Mouse (Mus musculus): ENCODE measurements around the gene Slc9a8. TPM values are rescaled to one million over a fixed set of nuclear protein-coding genes. Genes with fewer than 3 reads are reported as not detected.

The Slc9a8 gene
- polyA plus RNA-seq, 1 experiment from 2014 or later, result 27.5 TPM

DNA sequence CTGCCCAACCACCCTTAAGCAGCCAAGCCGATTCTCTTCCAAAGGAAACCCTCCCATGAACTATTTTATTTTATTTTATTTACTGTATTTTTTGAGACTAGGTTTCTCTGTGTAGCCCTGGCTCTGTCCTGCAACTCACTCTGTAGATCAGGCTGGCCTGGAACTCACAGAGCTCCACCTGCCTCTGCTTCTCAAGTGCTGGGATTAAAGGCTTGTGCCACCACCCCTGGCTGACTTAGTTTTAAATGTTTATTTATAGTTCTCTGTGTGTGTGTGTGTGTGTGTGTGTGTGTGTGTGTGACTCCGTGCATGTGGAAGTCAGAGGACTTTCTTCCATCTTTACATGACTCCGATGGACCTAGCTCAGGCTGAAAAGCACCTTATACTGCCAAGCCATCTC, 4.5 kb upstream of the Slc9a8 start:
- 91% methylated on average over 3 of the region's 3 CpGs for WGBS
- Histone ChIP-seq H3K4me2 (replicated peaks) (no peak overlapping the region), H3K4me3 (no peak overlapping the region), H3K27me3 (no peaks in the 10 kb centered on the region), H3K9ac (replicated peaks) (no peak overlapping the region), H3K36me3 (no peaks in the 10 kb centered on the region), H3K27ac (replicated peaks) (no peak overlapping the region), H3K4me1 (peaks cover 12% of the 10 kb centered on the region), H3K9me3 (0 out of 2 replicates have a peak, but pooled peaks cover 3% of the 10 kb centered on the region)
- ATAC-seq (ENCODE audit: low FRiP score, low read depth), result no peak

DNA sequence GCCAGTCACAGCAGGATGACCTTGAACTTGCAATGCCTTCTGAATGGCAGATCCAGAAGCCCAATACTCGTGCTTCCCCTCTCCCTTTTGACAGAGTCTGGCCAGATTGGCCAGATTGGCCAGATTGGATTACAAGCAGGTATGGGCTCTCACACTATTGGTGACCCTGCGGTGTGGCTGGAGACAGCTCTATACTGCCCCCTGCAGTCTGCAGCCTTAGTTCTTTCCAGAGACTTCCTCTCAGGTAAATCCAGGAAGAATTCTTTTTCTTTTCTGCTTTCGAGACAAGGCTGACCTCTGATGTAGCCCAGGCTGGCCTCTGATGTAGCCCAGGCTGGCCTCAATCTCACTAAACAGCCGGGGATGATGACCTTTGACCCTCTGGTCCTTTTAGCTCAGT, 3.8 kb upstream of the Slc9a8 start:
- no peak for ATAC-seq (ENCODE audit: low FRiP score, low read depth)
- Histone ChIP-seq H3K9ac (replicated peaks) (no peak overlapping the region), H3K4me3 (no peak overlapping the region), H3K4me1 (peaks cover 19% of the 10 kb centered on the region), H3K36me3 (no peaks in the 10 kb centered on the region), H3K9me3 (0 out of 2 replicates have a peak, but pooled peaks cover 3% of the 10 kb centered on the region), H3K4me2 (replicated peaks) (no peak overlapping the region), H3K27me3 (no peaks in the 10 kb centered on the region), H3K27ac (replicated peaks) (no peak overlapping the region)
- WGBS, result 45% methylated on average over 4 of the region's 4 CpGs

DNA sequence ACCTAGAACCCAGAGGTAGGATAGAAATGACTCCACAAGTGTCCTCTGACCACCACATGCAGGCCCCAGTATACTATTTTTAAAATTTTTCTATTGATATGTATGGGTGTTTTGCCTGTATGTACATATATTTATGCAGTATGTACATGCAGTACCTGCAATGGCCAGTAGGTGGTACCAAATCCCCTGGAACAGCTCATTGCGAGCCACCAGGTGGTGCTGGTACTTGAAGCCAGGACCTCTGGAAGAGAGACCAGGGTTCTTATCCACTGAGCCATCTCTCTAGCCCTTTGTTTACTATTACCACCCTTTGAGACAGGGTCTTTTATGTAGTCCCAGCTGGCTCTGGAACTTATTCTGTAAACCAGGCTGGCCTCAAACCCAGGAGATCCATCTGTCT, 2.3 kb upstream of the Slc9a8 start:
- Histone ChIP-seq H3K9ac (replicated peaks) (no peak overlapping the region), H3K36me3 (peaks cover 3% of the 10 kb centered on the region; the same call in 1 of the 2 replicates), H3K27me3 (no peaks in the 10 kb centered on the region), H3K4me1 (peaks cover 27% of the 10 kb centered on the region), H3K9me3 (0 out of 2 replicates have a peak, but pooled peaks cover 3% of the 10 kb centered on the region), H3K4me2 (replicated peaks) (no peak overlapping the region), H3K4me3 (no peak overlapping the region), H3K27ac (replicated peaks) (no peak overlapping the region)
- WGBS, result 18% methylated on average over 1 of the region's 1 CpGs
- ATAC-seq (ENCODE audit: low FRiP score, low read depth), result no peak

DNA sequence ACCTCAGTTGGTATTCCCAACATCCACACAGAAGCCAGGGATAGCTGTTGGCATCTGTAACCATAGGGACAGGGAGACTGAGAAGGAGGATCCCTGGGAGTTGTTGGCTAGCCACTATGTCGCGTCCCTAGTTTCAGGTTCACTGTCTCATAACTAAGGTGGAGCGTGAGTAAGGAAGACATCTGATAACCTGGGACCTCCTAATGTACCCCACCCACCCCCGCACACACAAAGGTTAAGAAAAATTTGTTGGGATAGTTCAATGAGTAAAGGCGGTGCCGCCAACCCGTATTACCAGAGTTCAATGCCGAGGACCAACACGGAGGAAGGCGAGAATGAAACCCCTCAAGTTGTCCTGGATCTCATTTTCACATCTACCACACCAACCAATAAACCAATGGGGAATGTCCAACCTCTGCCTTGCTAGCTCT, 686 bp upstream of the Slc9a8 start:
- no peak for ATAC-seq (ENCODE audit: low FRiP score, low read depth)
- H3K4me1 ChIP-seq, result peaks cover 27% of the 10 kb centered on the region
- H3K4me3 ChIP-seq, result peak overlapping the region; percentile 91
- peak overlapping the region; percentile 81 for H3K4me2 ChIP-seq (replicated peaks)
- 30% methylated on average over 10 of the region's 10 CpGs for WGBS
- peaks cover 19% of the 10 kb centered on the region for H3K36me3 ChIP-seq
- 0 out of 2 replicates have a peak, but pooled peaks cover 3% of the 10 kb centered on the region for H3K9me3 ChIP-seq
- H3K9ac ChIP-seq (replicated peaks), result peak overlapping the region; percentile 86
- no peaks in the 10 kb centered on the region for H3K27me3 ChIP-seq
- H3K27ac ChIP-seq (replicated peaks), result peak overlapping the region; percentile 96

DNA sequence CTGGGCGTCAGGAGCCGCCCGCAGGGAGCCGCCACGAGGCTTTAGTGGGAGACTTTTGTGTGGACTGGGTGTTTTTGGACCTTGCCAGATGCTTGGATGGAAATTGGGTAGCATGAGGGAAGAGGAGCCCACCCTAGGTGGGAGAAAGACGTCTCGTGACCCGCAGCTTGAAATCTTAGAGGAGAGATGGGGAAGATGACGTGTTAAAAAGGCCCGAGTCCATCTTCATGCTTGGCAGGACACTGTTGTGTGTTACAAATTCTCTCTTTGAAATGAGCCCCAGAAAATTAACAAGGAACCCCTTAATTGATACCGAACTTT, 598 bp downstream of the Slc9a8 start:
- Histone ChIP-seq H3K36me3 (peaks cover 32% of the 10 kb centered on the region), H3K9me3 (0 out of 2 replicates have a peak, but pooled peaks cover 3% of the 10 kb centered on the region), H3K27me3 (no peaks in the 10 kb centered on the region), H3K4me1 (peaks cover 27% of the 10 kb centered on the region), H3K9ac (replicated peaks) (peak overlapping the region; percentile 86), H3K4me2 (replicated peaks) (peak overlapping the region; percentile 81), H3K4me3 (peak overlapping the region; percentile 91), H3K27ac (replicated peaks) (peak overlapping the region; percentile 96)
- 4% methylated on average over 11 of the region's 11 CpGs for WGBS
- peak; percentile 10; the same call in 1 of the 2 replicates for ATAC-seq (ENCODE audit: low FRiP score, low read depth)

DNA sequence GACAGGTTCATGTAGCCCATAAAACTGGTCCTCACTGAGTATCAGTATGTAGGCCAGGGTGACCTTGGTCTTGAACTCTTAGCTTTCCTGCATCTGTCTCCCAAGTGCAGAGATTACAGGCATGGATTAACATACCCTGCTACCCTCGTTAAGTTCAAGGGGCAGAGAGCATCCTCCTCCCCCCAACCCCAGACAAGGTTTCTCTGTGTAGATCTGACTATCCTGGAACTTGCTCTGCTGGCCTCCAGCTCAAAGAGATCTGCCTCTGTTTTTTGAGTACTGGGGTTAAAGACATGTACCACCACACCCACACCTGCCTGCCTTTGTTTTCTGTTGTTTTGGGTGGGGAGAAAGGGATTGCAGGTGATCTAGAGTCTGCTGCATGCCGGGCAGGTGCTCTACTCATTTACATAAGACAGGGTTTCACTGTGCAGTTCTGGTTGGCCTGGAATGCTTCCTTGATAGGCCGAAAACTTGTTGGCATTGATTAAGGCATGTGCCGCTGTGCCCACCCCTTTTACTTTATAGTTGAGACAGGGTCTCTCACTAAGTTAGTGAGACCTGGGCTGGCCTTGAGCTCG, 1.6 kb downstream of the Slc9a8 start:
- H3K4me3 ChIP-seq, result no peak overlapping the region
- peaks cover 27% of the 10 kb centered on the region for H3K4me1 ChIP-seq
- peak overlapping the region; percentile 81 for H3K4me2 ChIP-seq (replicated peaks)
- H3K9me3 ChIP-seq, result 0 out of 2 replicates have a peak, but pooled peaks cover 3% of the 10 kb centered on the region
- no peaks in the 10 kb centered on the region for H3K27me3 ChIP-seq
- ATAC-seq (ENCODE audit: low FRiP score, low read depth), result no peak
- 86% methylated on average over 5 of the region's 5 CpGs for WGBS
- peak overlapping the region; percentile 96 for H3K27ac ChIP-seq (replicated peaks)
- peak overlapping the region; percentile 86 for H3K9ac ChIP-seq (replicated peaks)
- H3K36me3 ChIP-seq, result peaks cover 42% of the 10 kb centered on the region

DNA sequence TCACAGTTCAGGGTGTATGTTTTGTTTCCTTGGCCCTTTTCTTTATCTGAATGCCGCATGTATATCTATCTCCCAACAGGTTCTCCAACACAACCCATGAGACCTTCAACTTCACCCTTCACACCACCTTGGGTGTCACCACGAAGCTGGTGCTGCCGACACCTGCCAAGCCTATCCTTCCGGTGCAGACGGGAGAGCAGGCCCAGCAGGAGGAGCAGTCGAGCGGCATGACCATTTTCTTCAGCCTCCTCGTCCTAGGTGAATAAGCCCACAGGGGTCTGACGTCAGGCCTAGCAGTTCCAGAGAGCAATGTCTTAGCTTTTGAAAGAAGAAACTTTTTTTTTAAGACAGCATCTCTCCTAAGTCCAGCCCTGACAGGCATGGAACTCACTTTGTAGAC, 2.5 kb downstream of the Slc9a8 start:
- ATAC-seq (ENCODE audit: low FRiP score, low read depth), result no peak
- Histone ChIP-seq H3K27me3 (no peaks in the 10 kb centered on the region), H3K4me1 (peaks cover 27% of the 10 kb centered on the region), H3K27ac (replicated peaks) (no peak overlapping the region), H3K4me3 (no peak overlapping the region), H3K36me3 (peaks cover 45% of the 10 kb centered on the region), H3K9ac (replicated peaks) (no peak overlapping the region), H3K9me3 (0 out of 2 replicates have a peak, but pooled peaks cover 3% of the 10 kb centered on the region), H3K4me2 (replicated peaks) (no peak overlapping the region)
- 86% methylated on average over 9 of the region's 9 CpGs for WGBS

DNA sequence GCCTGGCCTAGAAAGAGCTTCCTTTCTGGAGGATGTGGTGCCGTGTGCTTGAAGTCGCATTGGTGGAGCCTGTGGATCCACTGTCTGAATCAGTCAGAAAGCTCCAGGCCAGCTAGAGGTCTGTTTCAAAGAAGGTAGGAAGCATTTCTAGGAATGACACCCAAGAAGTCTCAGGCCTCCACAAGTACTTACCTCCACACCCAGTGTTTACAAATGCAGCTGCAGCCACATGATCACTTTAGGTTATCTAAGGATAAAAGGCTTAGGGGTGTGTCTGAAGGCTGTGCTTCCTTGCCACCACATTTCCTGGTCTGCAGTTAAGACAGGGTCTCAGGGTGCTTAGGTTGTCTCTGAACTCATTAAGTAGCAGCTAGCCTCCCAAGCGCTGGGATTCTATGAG, 3.0 kb downstream of the Slc9a8 start:
- Histone ChIP-seq H3K4me2 (replicated peaks) (no peak overlapping the region), H3K27ac (replicated peaks) (no peak overlapping the region), H3K4me1 (peaks cover 27% of the 10 kb centered on the region), H3K4me3 (no peak overlapping the region), H3K27me3 (no peaks in the 10 kb centered on the region), H3K36me3 (peaks cover 49% of the 10 kb centered on the region), H3K9me3 (no peaks in the 10 kb centered on the region), H3K9ac (replicated peaks) (no peak overlapping the region)
- 93% methylated on average over 3 of the region's 3 CpGs for WGBS
- ATAC-seq (ENCODE audit: low FRiP score, low read depth), result no peak

DNA sequence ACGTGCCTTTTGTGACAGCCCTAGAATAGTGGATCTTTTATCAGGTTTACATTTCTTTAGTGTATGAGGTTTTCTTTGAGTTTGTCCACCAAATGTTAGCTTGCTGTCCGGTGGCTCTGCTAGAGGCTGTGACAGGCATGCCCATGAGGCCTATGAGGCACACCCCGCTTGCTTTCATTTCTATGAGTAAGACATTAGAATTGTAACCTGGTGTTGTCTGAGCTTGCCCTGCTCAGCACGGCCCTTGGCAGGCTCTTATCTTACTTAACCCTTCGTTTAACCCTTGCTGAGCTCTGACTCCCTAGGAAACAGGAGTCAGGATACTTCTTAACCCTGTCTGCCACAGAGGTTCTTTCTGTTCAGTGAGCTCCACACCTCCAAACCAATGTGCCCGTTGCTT, 3.9 kb downstream of the Slc9a8 start:
- Histone ChIP-seq H3K4me2 (replicated peaks) (no peak overlapping the region), H3K9ac (replicated peaks) (no peak overlapping the region), H3K9me3 (no peaks in the 10 kb centered on the region), H3K27me3 (no peaks in the 10 kb centered on the region), H3K27ac (replicated peaks) (no peak overlapping the region), H3K4me3 (no peak overlapping the region), H3K4me1 (peaks cover 23% of the 10 kb centered on the region), H3K36me3 (peaks cover 51% of the 10 kb centered on the region)
- 88% methylated on average over 6 of the region's 6 CpGs for whole genome bisulfite sequencing
- no peak for ATAC-seq (ENCODE audit: low FRiP score, low read depth)

DNA sequence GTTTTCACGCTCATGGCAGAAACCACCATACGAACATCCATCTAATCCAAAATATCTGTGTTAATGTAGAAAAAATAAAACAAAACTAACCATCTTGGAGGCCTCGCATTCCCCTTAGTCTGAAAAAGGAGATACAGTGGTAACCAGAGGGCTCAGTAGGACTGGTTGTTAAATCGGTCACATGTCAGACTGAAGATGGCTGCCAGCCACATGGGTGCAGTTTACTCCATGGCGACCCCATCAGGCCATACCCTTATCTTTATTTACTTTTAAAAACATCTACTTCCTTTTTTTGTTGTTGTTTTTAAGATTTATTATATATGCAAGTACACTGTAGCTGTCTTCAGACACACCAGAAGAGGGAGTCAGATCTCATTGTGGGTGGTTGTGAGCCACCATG, 8.1 kb downstream of the Slc9a8 start:
- no peak for ATAC-seq (ENCODE audit: low FRiP score, low read depth)
- Histone ChIP-seq H3K9me3 (no peaks in the 10 kb centered on the region), H3K27ac (replicated peaks) (no peak overlapping the region), H3K9ac (replicated peaks) (no peak overlapping the region), H3K36me3 (peaks cover 72% of the 10 kb centered on the region), H3K4me2 (replicated peaks) (no peak overlapping the region), H3K4me1 (no peaks in the 10 kb centered on the region), H3K27me3 (no peaks in the 10 kb centered on the region), H3K4me3 (no peak overlapping the region)
- 96% methylated on average over 5 of the region's 5 CpGs for WGBS

DNA sequence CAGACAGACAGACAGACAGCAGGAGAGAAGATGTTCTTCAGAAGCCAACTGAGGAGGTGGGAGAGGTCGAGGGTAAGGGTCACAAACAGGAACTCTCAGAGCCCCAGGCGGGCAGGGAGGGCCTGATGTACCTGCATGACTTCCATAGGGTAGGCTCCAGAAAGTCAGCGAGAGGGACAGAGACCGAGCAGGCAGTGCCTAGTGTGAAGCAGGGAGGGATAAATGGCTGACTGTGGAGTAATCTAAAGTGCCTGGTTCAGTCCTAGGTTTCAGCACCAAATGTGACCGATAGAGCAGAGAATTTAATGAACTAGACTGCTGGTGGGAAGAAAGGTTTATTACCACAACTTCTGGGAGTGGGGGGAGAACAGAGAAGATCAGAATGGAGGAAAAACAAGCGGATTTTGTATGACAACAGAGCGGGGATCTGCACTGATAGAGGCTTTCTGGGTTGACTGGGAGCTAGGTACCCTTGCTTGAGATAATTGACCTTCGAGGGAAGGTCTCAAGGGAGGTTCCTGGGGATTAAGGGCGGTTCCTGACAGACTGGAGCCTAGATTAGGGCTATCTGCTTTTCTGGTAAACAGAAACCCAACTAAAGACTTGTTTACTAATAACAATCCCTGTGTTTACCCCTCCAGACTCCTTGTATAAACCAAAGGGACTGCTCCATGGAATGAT, 9.4 kb downstream of the Slc9a8 start:
- ATAC-seq (ENCODE audit: low FRiP score, low read depth), result no peak
- 0 out of 2 replicates have a peak overlapping the region, but pooled peaks have one; percentile 11 for H3K27ac ChIP-seq (replicated peaks)
- no peaks in the 10 kb centered on the region for H3K27me3 ChIP-seq
- H3K9me3 ChIP-seq, result no peaks in the 10 kb centered on the region
- 72% methylated on average over 9 of the region's 9 CpGs for WGBS
- H3K9ac ChIP-seq (replicated peaks), result no peak overlapping the region
- no peak overlapping the region for H3K4me3 ChIP-seq
- H3K4me2 ChIP-seq (replicated peaks), result no peak overlapping the region
- no peaks in the 10 kb centered on the region for H3K4me1 ChIP-seq
- H3K36me3 ChIP-seq, result peaks cover 68% of the 10 kb centered on the region

DNA sequence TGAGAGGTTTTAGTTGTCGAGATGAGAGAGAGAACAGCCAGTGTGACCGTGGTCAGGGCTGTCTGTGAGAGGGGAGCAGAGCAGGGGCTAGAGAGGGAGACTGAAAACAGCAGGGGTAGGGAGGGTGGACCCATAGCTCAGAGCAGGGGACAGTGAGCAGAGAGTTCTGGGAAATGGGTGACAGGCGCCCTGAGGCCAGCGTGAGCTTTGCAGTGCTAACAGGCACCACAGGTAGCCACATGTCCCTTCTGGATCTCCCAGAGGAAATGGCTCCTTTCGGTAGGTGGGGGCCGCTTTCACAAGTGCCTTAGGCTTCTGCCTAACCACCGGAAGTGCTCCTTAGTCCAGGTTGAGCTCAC, 9.9 kb downstream of the Slc9a8 start:
- peaks cover 64% of the 10 kb centered on the region for H3K36me3 ChIP-seq
- H3K27ac ChIP-seq (replicated peaks), result no peak overlapping the region
- no peaks in the 10 kb centered on the region for H3K27me3 ChIP-seq
- no peak overlapping the region for H3K4me3 ChIP-seq
- no peak overlapping the region for H3K9ac ChIP-seq (replicated peaks)
- H3K9me3 ChIP-seq, result no peaks in the 10 kb centered on the region
- 84% methylated on average over 7 of the region's 7 CpGs for WGBS
- ATAC-seq (ENCODE audit: low FRiP score, low read depth), result no peak
- no peaks in the 10 kb centered on the region for H3K4me1 ChIP-seq
- no peak overlapping the region for H3K4me2 ChIP-seq (replicated peaks)
